Mouse (Mus musculus): Measurements from ENCODE around the gene Tmem56. TPM values are rescaled to one million over a fixed set of nuclear protein-coding genes. Genes with fewer than 3 reads are reported as not detected.

Gene Tmem56
- polyA plus RNA-seq, 1 experiment from 2014 or later, result 0.79 TPM

DNA sequence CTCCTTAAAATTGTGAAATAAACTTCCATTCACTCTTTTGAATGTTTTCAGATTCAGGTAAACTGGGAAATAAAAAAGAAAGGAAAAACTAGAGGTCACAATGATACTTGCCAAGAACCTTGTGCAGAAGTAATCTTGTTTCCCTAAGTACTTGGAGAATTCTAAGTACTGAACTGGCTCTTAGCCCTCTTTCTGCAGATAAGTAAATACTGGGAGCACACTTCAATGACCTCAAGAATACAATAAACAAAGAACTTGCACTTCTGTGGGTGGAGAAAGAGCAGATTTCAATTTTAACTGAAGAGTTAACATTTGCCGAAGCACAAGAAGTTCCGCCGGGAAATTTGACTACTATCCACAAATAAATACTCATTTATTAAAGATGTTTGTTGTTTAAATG is 96.0 kb downstream of the Tmem56 start:
- no peaks in the 10 kb centered on the region for H3K9me3 ChIP-seq
- 68% methylated on average over 3 of the region's 3 CpGs for WGBS
- ATAC-seq (ENCODE audit: extremely low read depth, insufficient number of reproducible peaks, low FRiP score, low TSS enrichment), result no peak
- peaks cover 21% of the 10 kb centered on the region for H3K4me1 ChIP-seq
- H3K9ac ChIP-seq, result no peak overlapping the region
- no peak overlapping the region for H3K4me2 ChIP-seq
- no peaks in the 10 kb centered on the region for H3K27me3 ChIP-seq (replicated peaks)
- H3K27ac ChIP-seq (replicated peaks), result no peak overlapping the region
- no peak overlapping the region for H3K4me3 ChIP-seq
- H3K36me3 ChIP-seq, result no peaks in the 10 kb centered on the region

DNA sequence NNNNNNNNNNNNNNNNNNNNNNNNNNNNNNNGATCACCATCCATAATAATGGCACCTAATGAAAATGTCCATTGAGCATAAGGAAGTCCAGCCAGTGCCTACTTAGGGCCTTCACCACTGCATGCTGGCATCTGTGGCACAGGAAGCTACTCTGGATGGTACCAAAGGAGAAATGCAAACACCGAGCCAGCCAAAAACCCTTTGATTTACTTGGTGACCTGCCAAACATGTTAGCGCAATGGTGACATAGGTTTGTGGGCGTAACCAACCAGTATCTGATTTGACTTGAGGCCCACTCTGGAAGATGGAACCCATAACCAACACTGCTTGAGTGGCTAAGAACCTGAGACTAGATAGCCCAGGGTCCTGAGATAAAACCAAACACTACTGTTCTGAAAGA is 97.7 kb downstream of the Tmem56 start:
- no peaks in the 10 kb centered on the region for H3K36me3 ChIP-seq
- ATAC-seq (ENCODE audit: extremely low read depth, insufficient number of reproducible peaks, low FRiP score, low TSS enrichment), result no peak
- H3K9ac ChIP-seq, result no peak overlapping the region
- H3K27ac ChIP-seq (replicated peaks), result no peak overlapping the region
- peaks cover 21% of the 10 kb centered on the region for H3K4me1 ChIP-seq
- no peaks in the 10 kb centered on the region for H3K27me3 ChIP-seq (replicated peaks)
- 80% methylated on average over 3 of the region's 3 CpGs for WGBS
- no peak overlapping the region for H3K4me2 ChIP-seq
- no peak overlapping the region for H3K4me3 ChIP-seq
- no peaks in the 10 kb centered on the region for H3K9me3 ChIP-seq

DNA sequence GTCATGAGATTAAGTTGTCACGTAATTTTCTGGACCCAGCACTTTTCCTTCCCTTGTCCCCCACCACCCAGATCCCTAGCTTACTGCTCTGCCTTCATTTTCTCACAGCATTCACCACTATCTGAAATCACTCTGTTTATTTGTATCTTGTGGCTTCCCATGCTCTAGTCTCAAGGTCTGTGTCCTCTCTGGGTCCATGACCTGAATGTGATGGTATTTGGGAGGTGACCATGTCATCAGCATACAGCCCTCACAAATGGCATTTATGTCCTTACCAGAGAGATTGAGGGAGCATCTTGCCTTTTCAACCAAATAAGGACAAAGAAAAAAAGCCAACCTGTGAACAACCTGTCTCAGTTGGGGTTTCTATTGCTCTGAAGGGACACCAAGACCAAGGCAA is 106.9 kb downstream of the Tmem56 start:
- H3K36me3 ChIP-seq, result no peaks in the 10 kb centered on the region
- H3K4me1 ChIP-seq, result peaks cover 9% of the 10 kb centered on the region; the same call in 1 of the 2 replicates
- no peak for ATAC-seq (ENCODE audit: extremely low read depth, insufficient number of reproducible peaks, low FRiP score, low TSS enrichment)
- no peak overlapping the region for H3K9ac ChIP-seq
- 71% methylated on average over 1 of the region's 1 CpGs for WGBS
- H3K9me3 ChIP-seq, result no peaks in the 10 kb centered on the region
- no peak overlapping the region for H3K27ac ChIP-seq (replicated peaks)
- H3K27me3 ChIP-seq (replicated peaks), result no peaks in the 10 kb centered on the region
- no peak overlapping the region for H3K4me3 ChIP-seq
- H3K4me2 ChIP-seq, result no peak overlapping the region

DNA sequence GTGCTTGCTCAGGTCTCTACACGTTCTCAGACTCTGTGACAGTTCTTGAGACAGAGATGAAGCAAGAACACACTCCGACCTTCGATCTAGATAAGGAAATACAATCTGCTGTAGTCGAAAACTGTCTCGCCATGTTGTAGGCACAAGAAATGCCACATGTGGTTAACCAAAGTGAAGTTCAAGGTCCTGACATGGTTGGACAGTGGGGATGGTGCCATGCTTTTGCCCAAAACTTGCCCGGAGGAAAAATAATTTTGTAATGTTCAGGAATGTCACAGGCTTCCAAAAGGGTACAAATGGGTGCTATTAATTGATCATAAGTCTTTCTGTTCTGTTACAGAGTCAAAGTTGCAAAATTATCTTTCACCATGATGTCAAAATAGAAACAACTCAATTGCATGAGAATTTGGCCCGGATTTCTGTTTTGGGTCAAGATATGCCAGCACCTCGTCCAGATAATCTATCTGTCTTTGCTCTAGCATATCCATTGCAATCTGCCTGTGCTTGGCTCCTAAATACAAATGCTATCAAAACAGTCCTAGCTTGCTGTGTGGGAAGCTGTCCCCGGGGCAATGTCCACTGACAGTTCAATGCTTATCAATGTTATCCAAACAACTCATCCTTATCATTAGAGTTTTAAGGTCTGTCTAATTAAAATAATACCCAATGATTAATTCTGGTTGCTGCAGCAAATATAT is 108.5 kb downstream of the Tmem56 start:
- Histone ChIP-seq H3K9ac (no peak overlapping the region), H3K4me1 (peaks cover 14% of the 10 kb centered on the region), H3K9me3 (no peaks in the 10 kb centered on the region), H3K4me2 (no peak overlapping the region), H3K27ac (replicated peaks) (no peak overlapping the region), H3K27me3 (replicated peaks) (no peaks in the 10 kb centered on the region), H3K36me3 (no peaks in the 10 kb centered on the region), H3K4me3 (no peak overlapping the region)
- 53% methylated on average over 9 of the region's 9 CpGs for WGBS
- ATAC-seq (ENCODE audit: extremely low read depth, insufficient number of reproducible peaks, low FRiP score, low TSS enrichment), result no peak

DNA sequence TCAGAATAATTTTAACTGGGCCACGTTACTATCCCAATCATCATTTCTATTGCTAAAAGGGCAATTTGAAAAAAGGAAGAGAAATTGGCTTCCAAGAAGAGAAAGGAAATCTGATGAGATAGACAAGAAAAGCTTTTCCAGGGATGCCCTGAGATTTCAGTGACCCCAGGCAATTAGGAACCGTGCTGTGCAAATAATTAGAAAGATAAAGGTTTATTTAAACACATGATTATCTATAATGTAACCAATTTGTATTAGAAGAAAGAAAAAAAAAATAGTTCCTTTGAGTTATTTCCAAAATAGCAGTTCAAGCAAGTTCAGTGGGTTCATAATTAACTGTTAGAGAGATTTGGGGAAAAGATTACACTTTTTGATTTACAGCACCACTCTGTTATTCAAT is 110.2 kb downstream of the Tmem56 start:
- H3K4me1 ChIP-seq, result peaks cover 14% of the 10 kb centered on the region
- WGBS, result 78% methylated on average over 2 of the region's 2 CpGs
- no peak for ATAC-seq (ENCODE audit: extremely low read depth, insufficient number of reproducible peaks, low FRiP score, low TSS enrichment)

DNA sequence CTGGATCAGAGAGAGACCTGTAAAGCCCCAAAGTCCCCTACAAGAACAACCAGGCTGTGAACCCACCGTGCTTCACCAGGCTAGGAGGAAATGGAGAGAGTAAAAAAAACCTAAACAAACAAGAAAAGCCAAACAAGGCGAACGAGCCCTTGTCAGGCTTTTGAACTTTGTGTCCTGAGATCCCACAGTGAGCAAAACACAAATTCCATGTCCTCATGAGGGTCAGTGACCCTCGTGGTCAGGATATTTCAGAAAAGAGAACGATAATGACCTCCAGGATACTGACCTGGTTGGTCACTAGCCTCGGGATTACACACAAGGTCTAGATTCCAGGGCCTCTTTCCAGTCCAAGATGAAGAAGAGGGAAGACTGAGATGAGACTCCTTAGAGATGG is 111.0 kb downstream of the Tmem56 start:
- H3K27ac ChIP-seq (replicated peaks), result no peak overlapping the region
- peak overlapping the region; percentile 88 for H3K4me2 ChIP-seq
- no peaks in the 10 kb centered on the region for H3K27me3 ChIP-seq (replicated peaks)
- H3K4me3 ChIP-seq, result peak overlapping the region; percentile 80
- peaks cover under 1% of the 10 kb centered on the region; the same call in 1 of the 2 replicates for H3K9me3 ChIP-seq
- ATAC-seq (ENCODE audit: extremely low read depth, insufficient number of reproducible peaks, low FRiP score, low TSS enrichment), result no peak
- H3K36me3 ChIP-seq, result no peaks in the 10 kb centered on the region
- 44% methylated on average over 6 of the region's 6 CpGs for WGBS
- H3K4me1 ChIP-seq, result peaks cover 14% of the 10 kb centered on the region
- peak overlapping the region; percentile 72 for H3K9ac ChIP-seq

More for the DNA sequence above, 110.2 kb downstream of the Tmem56 start:
- no peak overlapping the region for H3K4me3 ChIP-seq
- no peaks in the 10 kb centered on the region for H3K36me3 ChIP-seq
- no peak overlapping the region for H3K4me2 ChIP-seq
- H3K9me3 ChIP-seq, result no peaks in the 10 kb centered on the region
- no peak overlapping the region for H3K27ac ChIP-seq (replicated peaks)
- no peak overlapping the region for H3K9ac ChIP-seq
- H3K27me3 ChIP-seq (replicated peaks), result no peaks in the 10 kb centered on the region

DNA sequence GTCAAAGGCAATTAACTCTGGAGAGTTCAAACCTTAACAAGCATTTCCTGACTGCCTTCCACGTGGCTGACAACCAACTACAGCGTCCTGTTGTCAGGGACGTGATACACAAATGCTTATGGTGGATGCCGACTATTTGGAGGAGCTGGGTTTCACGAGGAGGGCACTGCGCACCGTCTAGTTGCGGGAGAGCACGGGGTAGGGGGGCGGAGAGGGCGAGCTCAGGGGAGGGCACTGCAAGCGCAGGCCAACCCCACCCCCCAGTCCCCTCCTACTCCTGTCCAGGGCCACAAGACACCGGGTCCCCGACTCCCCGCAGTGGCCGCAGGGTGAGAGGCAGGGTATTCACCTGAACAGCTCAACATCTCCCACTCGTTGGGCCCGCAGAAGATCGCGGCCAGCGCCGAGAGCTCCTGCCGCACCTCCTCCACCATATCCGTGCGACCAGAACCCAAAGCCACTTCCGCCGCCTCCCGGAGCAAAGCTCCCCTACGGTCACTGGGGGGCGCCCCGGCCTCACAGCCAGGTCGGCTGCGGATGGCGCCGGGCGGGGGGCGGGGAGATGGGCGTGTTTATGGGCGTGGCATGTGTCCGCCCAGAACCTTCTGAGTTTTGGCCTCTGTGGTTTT is 111.5 kb downstream of the Tmem56 start, which contains the start of gene Rwdd3:
Gene Rwdd3 (minus strand): TSS at position 453 of the 629 bp plus-strand sequence.
- Histone ChIP-seq H3K27me3 (replicated peaks) (no peaks in the 10 kb centered on the region), H3K27ac (replicated peaks) (peak within 1 kb of the TSS; percentile 72)
- ATAC-seq (ENCODE audit: extremely low read depth, insufficient number of reproducible peaks, low FRiP score, low TSS enrichment), result peak; percentile 79

DNA sequence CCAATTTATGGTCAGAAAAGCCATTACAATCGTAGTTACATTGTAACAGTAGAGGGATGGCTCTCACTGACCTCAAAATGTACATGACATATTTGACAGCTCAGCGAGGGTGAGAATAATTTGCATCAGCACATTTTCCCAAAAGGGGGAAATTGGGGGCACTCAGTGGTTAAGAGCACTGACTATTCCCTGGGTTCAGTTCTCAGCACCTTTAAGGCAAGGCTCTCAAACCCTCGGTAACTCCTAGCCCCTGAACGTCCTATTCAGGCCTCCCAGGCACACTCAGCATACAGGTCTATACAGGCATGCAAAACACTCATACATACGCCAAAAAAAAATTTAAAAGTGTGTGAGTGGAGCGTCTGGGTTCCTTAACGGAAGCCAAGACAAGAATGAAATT is 112.3 kb downstream of the Tmem56 start:
- H3K27ac ChIP-seq (replicated peaks), result no peak overlapping the region
- H3K4me2 ChIP-seq, result peak overlapping the region; percentile 88
- peak overlapping the region; percentile 85 for H3K9ac ChIP-seq
- H3K9me3 ChIP-seq, result peaks cover 5% of the 10 kb centered on the region; the same call in 1 of the 2 replicates
- peak overlapping the region; percentile 80 for H3K4me3 ChIP-seq
- H3K27me3 ChIP-seq (replicated peaks), result no peaks in the 10 kb centered on the region
- peaks cover 5% of the 10 kb centered on the region; the same call in 1 of the 2 replicates for H3K36me3 ChIP-seq
- peaks cover 14% of the 10 kb centered on the region for H3K4me1 ChIP-seq
- 51% methylated on average over 7 of the region's 7 CpGs for WGBS
- ATAC-seq (ENCODE audit: extremely low read depth, insufficient number of reproducible peaks, low FRiP score, low TSS enrichment), result no peak

More for the DNA sequence above, 111.5 kb downstream of the Tmem56 start, which contains the start of gene Rwdd3:
- Histone ChIP-seq H3K9ac (peak within 1 kb of the TSS; percentile 85), H3K4me3 (peak within 1 kb of the TSS; percentile 80), H3K36me3 (peaks cover 4% of the 10 kb centered on the region; the same call in 1 of the 2 replicates), H3K4me2 (peak within 1 kb of the TSS; percentile 88), H3K9me3 (peaks cover 5% of the 10 kb centered on the region; the same call in 1 of the 2 replicates), H3K4me1 (peaks cover 14% of the 10 kb centered on the region)
- WGBS, result under 1% methylated on average over 40 of the region's 40 CpGs

DNA sequence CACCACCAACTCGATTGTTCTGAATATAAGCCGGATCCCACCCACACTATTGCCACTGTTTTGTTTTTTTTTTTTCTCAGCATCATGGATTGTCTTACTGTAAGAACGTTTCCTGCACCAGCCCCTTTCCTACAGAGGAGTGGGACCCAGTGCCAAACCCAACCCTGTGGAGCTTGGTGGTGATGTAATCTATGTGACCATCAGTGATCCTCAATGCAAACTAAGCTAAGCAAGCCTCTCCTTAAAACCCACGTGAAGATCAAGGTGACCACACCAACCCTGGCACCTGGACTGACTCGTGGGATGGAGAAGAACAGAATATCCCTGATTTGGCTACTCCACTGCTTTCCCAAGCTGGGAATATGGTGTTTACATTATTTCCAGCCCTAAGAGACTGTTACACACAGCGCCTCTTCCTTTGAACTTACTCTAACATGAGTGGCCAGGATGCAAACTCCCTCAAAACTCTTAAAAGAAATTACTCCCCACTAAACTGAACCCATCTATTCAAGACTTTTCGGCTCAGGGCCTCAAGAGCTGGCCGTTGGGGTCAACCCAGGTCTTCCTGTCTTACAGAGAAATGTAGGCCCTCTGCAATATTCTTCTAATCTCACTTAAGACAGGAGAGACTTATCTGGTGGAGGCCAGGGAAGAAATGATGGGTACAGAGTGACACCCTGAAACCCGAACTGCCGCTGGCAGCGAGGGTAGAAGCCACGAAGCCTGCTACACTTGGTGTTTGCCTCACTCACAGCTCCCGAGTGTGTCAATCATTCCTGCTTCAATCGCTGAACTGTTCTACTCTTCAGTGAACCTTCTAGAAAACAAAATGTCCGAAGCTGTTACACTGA is 113.6 kb downstream of the Tmem56 start:
- Histone ChIP-seq H3K9ac (no peak overlapping the region), H3K27me3 (replicated peaks) (no peaks in the 10 kb centered on the region), H3K4me1 (peaks cover 9% of the 10 kb centered on the region), H3K27ac (replicated peaks) (no peak overlapping the region), H3K9me3 (peaks cover 5% of the 10 kb centered on the region; the same call in 1 of the 2 replicates), H3K4me2 (no peak overlapping the region), H3K36me3 (peaks cover 5% of the 10 kb centered on the region; the same call in 1 of the 2 replicates), H3K4me3 (no peak overlapping the region)
- WGBS, result 74% methylated on average over 15 of the region's 15 CpGs
- no peak for ATAC-seq (ENCODE audit: extremely low read depth, insufficient number of reproducible peaks, low FRiP score, low TSS enrichment)

DNA sequence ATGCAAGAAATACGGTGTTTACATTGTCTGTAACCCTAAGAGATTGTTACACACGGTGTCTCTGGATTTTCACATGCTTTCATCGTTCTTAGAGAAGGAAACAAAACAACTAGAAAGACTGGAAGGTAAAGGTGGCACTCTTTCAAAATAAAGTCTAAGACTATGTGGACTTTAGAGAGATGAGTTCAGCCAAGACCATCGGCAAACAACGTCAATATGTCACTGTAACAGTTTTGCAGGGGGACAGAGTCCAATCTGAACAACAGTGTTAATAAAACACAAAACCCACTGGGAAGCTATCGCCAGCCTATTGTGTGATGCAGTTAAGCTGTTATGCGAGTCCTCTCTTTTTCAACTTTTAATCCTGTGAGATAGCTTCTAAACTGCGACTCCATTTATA is 114.3 kb downstream of the Tmem56 start:
- ATAC-seq (ENCODE audit: extremely low read depth, insufficient number of reproducible peaks, low FRiP score, low TSS enrichment), result no peak
- WGBS, result 87% methylated on average over 8 of the region's 8 CpGs
- peaks cover 5% of the 10 kb centered on the region; the same call in 1 of the 2 replicates for H3K36me3 ChIP-seq
- H3K27ac ChIP-seq (replicated peaks), result no peak overlapping the region
- H3K4me3 ChIP-seq, result no peak overlapping the region
- H3K4me1 ChIP-seq, result peaks cover 9% of the 10 kb centered on the region
- H3K9ac ChIP-seq, result no peak overlapping the region
- no peak overlapping the region for H3K4me2 ChIP-seq
- H3K27me3 ChIP-seq (replicated peaks), result no peaks in the 10 kb centered on the region
- peaks cover 5% of the 10 kb centered on the region; the same call in 1 of the 2 replicates for H3K9me3 ChIP-seq

DNA sequence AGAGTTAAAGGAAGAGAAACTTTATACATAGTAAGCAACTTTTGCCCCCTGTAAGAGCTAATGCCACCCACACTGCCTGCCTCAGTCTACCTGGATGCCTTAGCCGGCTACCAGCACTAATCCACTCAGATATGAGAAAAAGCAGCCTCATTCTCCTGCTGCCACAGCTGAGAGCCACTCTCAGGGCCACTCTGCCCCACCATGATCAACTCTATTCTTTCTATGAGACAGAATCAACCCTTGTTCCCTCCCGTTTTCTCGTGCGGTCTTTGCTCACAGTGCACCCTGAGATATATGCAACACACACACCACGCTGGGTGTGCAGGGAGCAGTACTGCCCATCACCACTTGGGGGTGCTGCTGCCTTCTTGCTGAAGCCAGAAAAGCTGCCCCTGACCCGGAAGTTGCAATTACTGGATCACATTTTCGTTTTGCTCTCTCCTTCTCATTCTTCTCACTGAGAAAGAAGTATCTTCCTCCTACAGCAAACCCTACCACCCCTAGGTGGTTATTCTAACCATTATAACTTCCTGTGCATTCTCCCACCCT is 119.6 kb downstream of the Tmem56 start:
- Histone ChIP-seq H3K36me3 (peaks cover 5% of the 10 kb centered on the region; the same call in 1 of the 2 replicates), H3K27me3 (replicated peaks) (no peaks in the 10 kb centered on the region), H3K4me2 (no peak overlapping the region), H3K4me1 (peaks cover 13% of the 10 kb centered on the region), H3K9ac (no peak overlapping the region), H3K27ac (replicated peaks) (no peak overlapping the region), H3K4me3 (no peak overlapping the region), H3K9me3 (peaks cover 5% of the 10 kb centered on the region; the same call in 1 of the 2 replicates)
- WGBS, result 41% methylated on average over 7 of the region's 7 CpGs
- no peak for ATAC-seq (ENCODE audit: extremely low read depth, insufficient number of reproducible peaks, low FRiP score, low TSS enrichment)
